Mouse (Mus musculus) embryonic facial prominence, embryonic 11.5 days (tissue): ENCODE results near the gene Depdc5. TPM values are rescaled to one million over a fixed set of nuclear protein-coding genes. Genes with fewer than 3 reads are reported as not detected.

Experiments used
- ATAC-seq: fragments of 200-750 bp; cut with Nextera tagmentation; replicated peaks from 2 replicates; pipeline ENCODE4 v1.8.0; 2017; ENCODE audit warnings: low read depth; ENCODE audit not compliant: insufficient number of reproducible peaks, low FRiP score, low TSS enrichment
- DNase-seq: peaks from one replicate; pipeline ENCODE4 v3.0.0-alpha.2; 2015; ENCODE audit warnings: low spot score
- H3K27ac ChIP-seq: fragments of 300-500 bp; sonication (generic); replicated peaks from 2 replicates; pipeline ENCODE4 v1.5.1; 2014; ENCODE audit warnings: mild to moderate bottlenecking, low read depth, low read length, control low read depth
- H3K27me3 ChIP-seq: fragments of 300-500 bp; sonication (generic); 2 replicates; pipeline ENCODE4 v1.6.1; 2014; ENCODE audit warnings: mild to moderate bottlenecking, low read length, moderate library complexity, mixed read lengths; ENCODE audit not compliant: control insufficient read depth, insufficient read depth
- H3K36me3 ChIP-seq: fragments of 300-500 bp; sonication (generic); replicated peaks from 2 replicates; pipeline ENCODE4 v1.6.1; 2014; ENCODE audit warnings: low read depth, mild to moderate bottlenecking, low read length, moderate library complexity, mixed read lengths; ENCODE audit not compliant: control insufficient read depth, insufficient read depth
- H3K4me1 ChIP-seq: fragments of 300-500 bp; sonication (generic); 2 replicates; pipeline ENCODE4 v1.6.1; 2014; ENCODE audit warnings: low read length, mixed read lengths; ENCODE audit not compliant: control insufficient read depth, insufficient read depth
- H3K4me2 ChIP-seq: fragments of 300-500 bp; sonication (generic); 2 replicates; pipeline ENCODE4 v1.6.1; 2014; ENCODE audit warnings: low read depth, mild to moderate bottlenecking, control low read depth, low read length, moderate library complexity
- H3K4me3 ChIP-seq: fragments of 300-500 bp; sonication (generic); 2 replicates; pipeline ENCODE4 v1.5.1; 2014; ENCODE audit warnings: low read depth, low read length, control low read depth
- H3K9ac ChIP-seq: fragments of 300-500 bp; sonication (generic); replicated peaks from 2 replicates; pipeline ENCODE4 v1.6.1; 2014; ENCODE audit warnings: mild to moderate bottlenecking, control low read depth, low read length
- H3K9me3 ChIP-seq: fragments of 300-500 bp; sonication (generic); replicated peaks from 2 replicates; pipeline ENCODE4 v1.6.1; 2016; ENCODE audit warnings: mild to moderate bottlenecking, low read length, inconsistent platforms, mixed read lengths; ENCODE audit not compliant: control insufficient read depth
- WGBS: fragments of 180-500 bp; shearing (Covaris S2); extraction: QIAGEN DNeasy Blood & Tissue Kit; methylation state at CpG from one replicate; pipeline ENCODE4 v1.1.7; 2014; 5-methylcytosine and 5-hydroxymethylcytosine counted together
- polyA plus RNA-seq: library from polyadenylated mRNA; unstranded; fragments of >200 nt; fragmentation: Nextera tagmentation; extraction: Ambion mirVana; gene quantifications from 2 replicates; pipeline ENCODE4 v1.2.1, GENCODE M21; 2014

Depdc5 gene
- polyA plus RNA-seq, 1 experiment from 2014 or later, result 29.3 TPM

DNA sequence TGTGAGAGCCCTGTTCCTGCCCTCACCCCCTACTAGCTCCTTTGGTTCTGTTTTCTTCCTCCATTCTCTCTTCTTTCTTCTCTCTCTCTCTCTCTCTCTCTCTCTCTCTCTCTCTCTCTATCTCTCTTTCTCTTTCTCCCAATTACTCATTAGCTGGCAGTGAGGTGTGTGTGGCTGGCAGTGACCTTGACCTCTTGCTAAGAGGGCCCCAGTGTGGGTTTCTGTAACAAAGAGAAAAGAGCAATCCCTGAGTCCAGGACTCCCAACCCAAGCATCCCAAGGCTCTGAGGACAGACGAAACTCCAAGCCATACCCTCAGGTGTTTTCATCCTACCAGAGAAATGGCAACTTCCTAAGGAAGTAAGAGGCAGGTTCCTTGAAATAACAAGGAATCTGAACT lies 150.6 kb downstream of the Depdc5 start:
- 70% methylated on average over 1 of the region's 1 CpGs for WGBS
- no peaks in the 10 kb centered on the region for H3K36me3 ChIP-seq
- ATAC-seq (no peak), DNase-seq (no peak)
- no peaks in the 10 kb centered on the region for H3K4me1 ChIP-seq
- H3K27me3 ChIP-seq, result no peaks in the 10 kb centered on the region
- no peak overlapping the region for H3K9ac ChIP-seq
- H3K4me2 ChIP-seq, result no peak overlapping the region
- H3K27ac ChIP-seq, result no peak overlapping the region
- H3K4me3 ChIP-seq, result no peak overlapping the region
- no peaks in the 10 kb centered on the region for H3K9me3 ChIP-seq

DNA sequence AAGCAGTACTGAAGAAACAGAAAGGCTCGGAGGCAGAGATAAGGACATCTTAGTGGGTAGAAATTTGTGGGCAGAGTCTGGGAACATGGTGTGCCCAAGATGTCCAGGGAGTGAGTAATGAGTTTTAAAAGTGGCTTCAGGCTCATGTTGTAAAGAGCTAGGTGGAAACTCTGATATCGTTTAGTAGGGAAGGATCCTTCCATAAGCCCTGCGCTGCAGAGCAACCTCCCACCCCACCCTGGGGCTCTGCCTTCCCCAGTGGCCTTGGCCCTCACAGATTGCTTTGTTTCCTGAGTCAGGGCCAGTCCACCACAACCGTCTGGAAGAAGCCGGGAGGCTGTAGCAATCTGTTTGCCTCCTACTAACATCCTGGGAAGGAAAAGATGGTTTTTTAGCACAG lies 152.1 kb downstream of the Depdc5 start:
- Histone ChIP-seq H3K4me3 (no peak overlapping the region), H3K4me2 (no peak overlapping the region), H3K4me1 (no peaks in the 10 kb centered on the region), H3K9ac (no peak overlapping the region), H3K36me3 (no peaks in the 10 kb centered on the region), H3K27ac (no peak overlapping the region), H3K9me3 (no peaks in the 10 kb centered on the region), H3K27me3 (no peaks in the 10 kb centered on the region)
- DNase-seq, result no peak
- ATAC-seq, result no peak
- WGBS, result 69% methylated on average over 5 of the region's 5 CpGs

DNA sequence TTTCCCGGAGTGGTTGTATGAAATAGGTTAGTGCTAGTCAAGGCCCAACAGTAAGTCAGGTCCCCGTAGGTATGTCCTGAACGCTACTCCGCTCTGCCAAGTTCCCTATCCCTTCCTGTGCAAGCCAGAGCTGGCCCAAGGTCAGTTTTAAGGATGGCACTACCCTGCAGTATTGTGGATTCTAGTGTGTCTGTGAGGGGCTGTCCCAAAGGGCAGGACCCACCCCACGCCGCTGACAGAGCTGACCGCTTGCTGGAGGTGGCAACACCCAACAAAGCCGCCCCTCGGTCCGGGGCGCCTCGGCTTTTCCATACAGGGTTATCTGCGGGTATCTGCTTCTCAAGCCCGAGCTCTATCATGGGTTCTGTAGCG lies 154.7 kb downstream of the Depdc5 start:
- ATAC-seq (peak; percentile 63), DNase-seq (no peak)
- Histone ChIP-seq H3K27ac (peak overlapping the region; percentile 82), H3K4me2 (peak overlapping the region; percentile 81), H3K9me3 (no peaks in the 10 kb centered on the region), H3K4me1 (no peaks in the 10 kb centered on the region), H3K9ac (peak overlapping the region; percentile 89), H3K36me3 (no peaks in the 10 kb centered on the region), H3K4me3 (peak overlapping the region; percentile 88), H3K27me3 (no peaks in the 10 kb centered on the region)
- 4% methylated on average over 15 of the region's 15 CpGs for WGBS

DNA sequence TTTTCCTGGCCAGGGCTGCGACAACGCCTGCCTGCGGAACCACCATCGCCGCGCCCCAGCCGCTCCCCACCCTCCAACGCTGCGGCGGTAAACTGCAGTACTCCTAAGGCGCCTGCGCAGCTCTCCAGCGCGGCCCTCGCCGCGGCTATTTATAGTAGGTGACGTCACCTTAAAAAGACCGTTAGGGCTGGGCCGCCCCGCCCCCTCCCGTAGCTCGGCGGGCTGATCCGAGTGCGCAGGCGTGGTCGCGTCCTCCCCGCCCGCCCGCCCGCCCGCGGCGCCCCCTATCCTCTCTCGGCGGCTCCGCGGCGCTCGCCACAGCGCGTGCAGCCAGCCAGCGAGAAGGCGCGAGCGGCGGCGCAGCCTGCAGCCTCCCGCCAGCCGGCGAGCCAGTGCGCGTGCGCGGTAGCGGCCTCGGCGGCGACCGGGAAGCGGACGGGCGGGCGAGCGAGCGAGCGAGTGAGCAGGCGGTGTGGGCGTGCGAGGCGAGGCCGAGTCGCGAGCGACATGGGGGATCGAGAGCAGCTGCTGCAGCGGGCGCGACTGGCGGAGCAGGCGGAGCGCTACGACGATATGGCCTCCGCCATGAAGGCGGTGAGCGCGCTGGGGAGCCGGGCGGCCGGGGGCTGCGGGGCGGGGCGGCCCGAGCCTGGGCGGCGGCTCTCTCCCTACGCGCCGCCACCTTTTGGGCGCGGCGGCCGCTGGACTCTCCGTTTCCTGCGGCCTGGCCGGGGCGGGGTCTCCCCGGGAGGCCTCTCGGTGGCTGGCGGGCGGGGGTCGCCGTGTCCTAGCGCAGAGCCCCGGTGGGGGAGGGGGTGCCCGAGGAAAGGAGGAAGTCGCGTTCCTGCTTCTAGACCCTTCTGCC lies 155.3 kb downstream of the Depdc5 start, which contains the start of gene Ywhah:
Gene Ywhah (plus strand): TSS at position 256 of the 865 bp plus-strand sequence.
- H3K36me3 ChIP-seq, result peaks cover under 1% of the 10 kb centered on the region; the same call in 1 of the 2 replicates
- H3K4me1 ChIP-seq, result no peaks in the 10 kb centered on the region
- H3K27me3 ChIP-seq, result no peaks in the 10 kb centered on the region
- no peaks in the 10 kb centered on the region for H3K9me3 ChIP-seq
- peak within 1 kb of the TSS; percentile 88 for H3K4me3 ChIP-seq
- DNase-seq, result peak; percentile 99
- peak within 1 kb of the TSS; percentile 99 for H3K27ac ChIP-seq
- H3K9ac ChIP-seq, result peak within 1 kb of the TSS; percentile 97
- H3K4me2 ChIP-seq, result peak within 1 kb of the TSS; percentile 81
- peak; percentile 94 for ATAC-seq
- under 1% methylated on average over 103 of the region's 121 CpGs for WGBS

DNA sequence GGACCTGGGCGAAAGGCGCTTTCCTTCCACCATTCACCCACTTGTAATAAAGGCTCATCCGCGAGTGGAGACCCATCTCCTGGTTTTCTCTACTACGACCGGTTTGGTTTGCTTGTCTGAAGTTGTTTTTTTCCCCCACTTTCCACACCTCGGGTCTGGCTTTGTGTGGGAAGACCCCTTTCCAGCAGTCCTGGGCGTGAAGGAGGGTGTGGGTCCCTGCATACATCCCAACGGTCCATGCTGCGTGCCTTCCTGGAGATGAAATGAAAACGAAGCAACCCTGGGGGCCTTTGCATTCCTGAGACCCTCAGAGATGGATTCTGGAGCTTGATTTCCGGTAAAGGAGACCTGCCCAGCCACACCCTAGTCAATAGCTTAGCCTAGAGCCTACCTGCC lies 155.9 kb downstream of the Depdc5 start:
- Histone ChIP-seq H3K4me3 (peak overlapping the region; percentile 88), H3K36me3 (peaks cover 4% of the 10 kb centered on the region), H3K4me2 (peak overlapping the region; percentile 81), H3K27me3 (no peaks in the 10 kb centered on the region), H3K9me3 (no peaks in the 10 kb centered on the region), H3K27ac (peak overlapping the region; percentile 99), H3K9ac (peak overlapping the region; percentile 97), H3K4me1 (no peaks in the 10 kb centered on the region)
- 0% methylated on average over 12 of the region's 12 CpGs for WGBS
- DNase-seq, result peak; percentile 42
- 0 out of 2 replicates have a peak, but pooled peaks have one; percentile 11 for ATAC-seq

DNA sequence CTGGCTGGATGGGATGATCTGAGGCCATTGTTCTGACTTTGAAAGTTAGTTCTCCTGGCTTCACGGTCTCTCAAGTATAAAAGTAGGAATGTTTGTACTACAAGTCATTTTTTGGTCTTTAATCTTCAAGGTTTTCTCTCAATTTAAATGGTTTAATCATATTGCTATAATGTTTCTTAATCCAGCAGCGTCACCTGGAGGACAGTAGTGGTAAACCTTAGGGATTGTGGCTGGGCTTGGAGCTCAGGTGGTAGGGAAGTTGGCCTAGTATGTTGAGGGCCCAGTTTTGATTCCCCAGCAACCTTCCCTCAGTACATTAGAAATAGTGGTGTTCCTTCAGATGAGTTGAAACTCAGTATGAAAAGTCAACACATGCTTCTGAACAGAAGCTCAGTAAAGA lies 158.1 kb downstream of the Depdc5 start:
- no peaks in the 10 kb centered on the region for H3K27me3 ChIP-seq
- H3K36me3 ChIP-seq, result peaks cover 4% of the 10 kb centered on the region
- WGBS, result 81% methylated on average over 2 of the region's 2 CpGs
- no peak overlapping the region for H3K9ac ChIP-seq
- H3K4me2 ChIP-seq, result no peak overlapping the region
- no peaks in the 10 kb centered on the region for H3K4me1 ChIP-seq
- DNase-seq, result no peak
- no peaks in the 10 kb centered on the region for H3K9me3 ChIP-seq
- ATAC-seq, result no peak
- H3K4me3 ChIP-seq, result no peak overlapping the region
- H3K27ac ChIP-seq, result no peak overlapping the region

DNA sequence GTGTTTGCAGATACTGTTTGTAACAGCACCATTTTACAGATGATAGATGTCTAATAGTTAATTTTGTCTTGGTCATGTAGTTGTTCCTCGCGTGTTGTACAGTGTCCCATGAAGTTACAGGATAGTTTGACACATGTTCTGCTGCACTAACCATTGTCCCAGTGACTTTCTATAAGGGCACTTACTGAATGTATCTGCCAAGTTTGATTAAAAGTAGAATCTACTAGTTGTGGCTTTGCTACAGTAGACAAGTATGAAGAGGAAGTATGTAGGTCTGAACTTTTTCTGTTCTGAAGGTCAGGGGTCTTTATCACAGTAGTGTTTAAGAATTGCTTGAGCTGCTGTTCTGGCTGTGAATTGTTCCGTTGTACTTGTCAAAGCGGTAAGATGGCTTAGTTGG lies 159.8 kb downstream of the Depdc5 start:
- H3K36me3 ChIP-seq, result peaks cover 7% of the 10 kb centered on the region
- H3K27ac ChIP-seq, result no peak overlapping the region
- H3K9me3 ChIP-seq, result no peaks in the 10 kb centered on the region
- 95% methylated on average over 4 of the region's 4 CpGs for WGBS
- H3K27me3 ChIP-seq, result no peaks in the 10 kb centered on the region
- no peak overlapping the region for H3K4me3 ChIP-seq
- DNase-seq, result no peak
- H3K4me2 ChIP-seq, result no peak overlapping the region
- no peaks in the 10 kb centered on the region for H3K4me1 ChIP-seq
- ATAC-seq, result no peak
- H3K9ac ChIP-seq, result no peak overlapping the region

DNA sequence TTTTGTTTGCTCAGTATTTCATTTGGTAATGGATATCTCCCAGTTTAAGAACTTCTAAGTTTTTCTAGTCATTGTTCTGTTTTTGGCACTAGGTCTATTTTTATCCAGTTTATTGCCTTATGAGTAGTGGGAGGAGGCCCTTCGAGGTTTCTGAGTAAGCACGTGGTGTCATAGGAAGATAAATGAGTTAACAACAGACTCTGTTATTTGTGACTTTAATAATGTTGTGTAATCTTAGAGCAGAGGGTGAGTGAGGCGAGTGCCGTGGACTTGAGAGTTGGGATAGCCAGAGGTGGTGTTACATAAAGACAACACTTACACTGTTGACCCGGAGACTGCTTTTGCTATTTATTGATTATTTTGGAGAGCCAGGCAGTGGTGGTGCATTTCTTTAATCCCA lies 161.0 kb downstream of the Depdc5 start:
- 90% methylated on average over 5 of the region's 5 CpGs for WGBS

More for the DNA sequence above, 161.0 kb downstream of the Depdc5 start:
- H3K4me3 ChIP-seq, result no peak overlapping the region
- peaks cover 7% of the 10 kb centered on the region for H3K36me3 ChIP-seq
- DNase-seq (no peak), ATAC-seq (no peak)
- no peaks in the 10 kb centered on the region for H3K9me3 ChIP-seq
- H3K27me3 ChIP-seq, result no peaks in the 10 kb centered on the region
- no peaks in the 10 kb centered on the region for H3K4me1 ChIP-seq
- H3K9ac ChIP-seq, result no peak overlapping the region
- H3K27ac ChIP-seq, result no peak overlapping the region
- no peak overlapping the region for H3K4me2 ChIP-seq
